Mouse (Mus musculus): ENCODE measurements around the gene Tnni1. TPM values are rescaled to one million over a fixed set of nuclear protein-coding genes. Genes with fewer than 3 reads are reported as not detected.

Tnni1 gene
- polyA plus RNA-seq, 1 experiment from 2014 or later, result 15.6 TPM

DNA sequence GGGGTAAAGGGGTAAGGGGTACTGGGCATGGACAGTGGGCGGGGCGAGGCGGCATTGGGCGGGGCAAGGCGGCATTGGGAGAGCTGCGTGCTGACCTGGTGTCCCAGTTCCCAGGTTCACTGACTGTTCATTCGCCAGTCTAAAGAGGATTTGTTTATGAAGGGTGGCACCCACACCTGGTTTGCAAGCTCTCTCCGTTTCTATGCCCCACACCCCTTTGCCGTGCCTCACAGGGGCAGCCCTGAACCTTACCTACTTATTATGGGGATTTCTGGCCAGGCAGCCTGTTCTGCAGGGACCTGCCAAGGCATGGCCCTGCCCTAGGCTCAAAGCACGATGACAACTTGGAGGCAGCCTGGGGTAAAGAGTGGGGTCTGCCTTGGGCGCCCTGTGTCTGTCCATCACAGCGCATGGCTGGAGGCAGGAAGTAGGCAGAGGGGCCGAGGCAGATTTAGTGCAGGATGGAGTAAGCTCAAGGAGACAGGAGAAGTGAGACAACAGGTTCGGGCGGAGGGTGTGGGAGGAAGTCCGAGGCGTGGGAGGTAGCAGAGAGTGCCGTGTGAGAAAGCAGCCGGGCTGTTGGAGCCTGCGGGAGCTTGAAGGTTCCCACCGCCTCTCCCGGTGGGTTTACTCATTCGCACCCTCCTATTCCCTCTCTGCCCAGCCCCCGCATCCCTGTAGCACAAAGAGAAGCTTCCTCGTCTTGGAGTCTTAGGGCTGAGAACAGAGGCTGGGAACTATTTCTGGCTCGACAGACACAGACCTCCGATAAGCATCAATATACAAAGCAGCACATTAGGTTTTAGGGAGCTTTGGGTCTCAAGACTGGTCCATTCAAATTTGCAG is 14.4 kb downstream of the Tnni1 start:
- no peaks in the 10 kb centered on the region for H3K9me3 ChIP-seq (replicated peaks; ENCODE audit: control insufficient read depth, low read length)
- H3K4me1 ChIP-seq (ENCODE audit: control insufficient read depth, low read depth, low read length), result peaks cover 8% of the 10 kb centered on the region
- peak overlapping the region; percentile 64; the same call in 1 of the 2 replicates for H3K4me2 ChIP-seq (ENCODE audit: low read depth, low read length)
- WGBS (ENCODE audit: insufficient replicate concordance), result 12% methylated on average over 27 of the region's 27 CpGs
- peaks cover 21% of the 10 kb centered on the region for H3K27me3 ChIP-seq (ENCODE audit: control insufficient read depth, insufficient read depth, low read depth, low read length)
- H3K4me3 ChIP-seq (ENCODE audit: low read depth, low read length), result peak overlapping the region; percentile 22
- H3K27ac ChIP-seq (ENCODE audit: low read length), result no peak overlapping the region
- no peak overlapping the region for H3K9ac ChIP-seq (ENCODE audit: low read depth, low read length)
- H3K36me3 ChIP-seq (ENCODE audit: control insufficient read depth, insufficient read depth), result no peaks in the 10 kb centered on the region
- no peak for ATAC-seq (ENCODE audit: low read depth)

DNA sequence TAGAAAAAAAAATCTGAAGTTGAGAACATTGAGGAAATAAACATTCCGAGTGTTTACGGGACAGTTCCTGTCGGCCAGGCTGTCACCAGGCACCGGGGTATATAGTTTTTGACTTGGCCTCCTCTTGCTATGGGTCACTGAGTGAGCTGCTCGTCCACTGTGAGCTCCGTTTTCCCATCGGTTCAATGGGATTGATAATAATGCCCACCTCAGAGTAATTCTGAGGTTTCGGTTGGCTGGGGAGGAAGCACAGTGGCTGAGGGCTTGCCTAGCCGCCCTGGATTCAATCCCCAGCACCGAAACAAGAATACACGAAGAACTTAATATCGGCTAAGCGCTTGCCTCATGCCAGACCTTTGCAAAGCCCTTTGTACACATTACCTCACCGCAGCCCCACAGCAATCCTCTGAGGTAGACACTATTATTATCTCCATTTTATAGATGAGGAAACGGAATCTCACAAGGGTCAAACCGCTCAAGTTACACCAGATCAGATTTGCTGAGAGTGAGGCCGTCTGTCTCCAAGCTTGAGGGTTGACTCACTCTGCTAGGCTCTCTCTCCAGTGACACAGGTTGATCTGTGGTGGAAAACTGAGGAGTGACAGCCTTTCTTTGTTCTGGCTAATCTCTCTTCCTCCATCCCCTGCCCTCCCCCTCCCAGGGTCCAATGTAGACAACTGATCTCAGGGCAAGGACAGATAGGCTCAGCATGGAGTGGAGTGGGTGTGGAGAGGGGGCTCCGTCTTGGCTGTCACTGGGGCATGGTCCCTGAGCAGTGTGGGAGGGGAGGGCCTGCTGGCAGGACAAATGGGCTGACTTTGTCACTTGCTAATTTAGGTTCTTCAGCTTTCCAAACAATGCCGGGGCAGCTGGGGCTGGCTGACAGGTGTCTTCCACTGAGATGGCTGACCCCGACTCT is 15.2 kb downstream of the Tnni1 start:
- peaks cover 21% of the 10 kb centered on the region for H3K27me3 ChIP-seq (ENCODE audit: control insufficient read depth, insufficient read depth, low read depth, low read length)
- H3K4me1 ChIP-seq (ENCODE audit: control insufficient read depth, low read depth, low read length), result peaks cover 4% of the 10 kb centered on the region
- H3K27ac ChIP-seq (ENCODE audit: low read length), result no peak overlapping the region
- H3K36me3 ChIP-seq (ENCODE audit: control insufficient read depth, insufficient read depth), result no peaks in the 10 kb centered on the region
- H3K9me3 ChIP-seq (replicated peaks; ENCODE audit: control insufficient read depth, low read length), result no peaks in the 10 kb centered on the region
- H3K9ac ChIP-seq (ENCODE audit: low read depth, low read length), result no peak overlapping the region
- H3K4me3 ChIP-seq (ENCODE audit: low read depth, low read length), result peak overlapping the region; percentile 22; the same call in 1 of the 2 replicates
- ATAC-seq (ENCODE audit: low read depth), result no peak
- 14% methylated on average over 20 of the region's 20 CpGs for WGBS (ENCODE audit: insufficient replicate concordance)
- H3K4me2 ChIP-seq (ENCODE audit: low read depth, low read length), result peak overlapping the region; percentile 64; the same call in 1 of the 2 replicates

DNA sequence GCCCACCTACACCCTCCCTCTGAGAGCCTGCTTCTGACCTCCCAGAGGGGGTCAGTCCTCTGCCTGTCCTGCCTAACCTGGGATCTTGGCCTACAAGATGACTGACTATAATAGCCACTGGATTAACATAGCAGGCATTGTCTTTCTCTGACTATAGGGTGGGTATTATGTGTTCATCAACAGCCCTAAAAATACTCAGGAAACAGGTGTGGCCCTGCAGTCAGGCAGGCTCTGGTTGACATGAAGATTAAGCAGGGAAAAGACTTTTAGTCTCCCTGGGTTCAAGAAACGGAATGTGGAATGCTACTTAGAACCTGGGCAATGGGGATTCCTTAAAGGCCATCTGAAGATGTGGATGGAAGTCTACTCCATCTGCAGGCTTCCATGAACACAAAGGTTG is 19.3 kb downstream of the Tnni1 start:
- H3K36me3 ChIP-seq (ENCODE audit: control insufficient read depth, insufficient read depth), result no peaks in the 10 kb centered on the region
- no peak overlapping the region for H3K9ac ChIP-seq (ENCODE audit: low read depth, low read length)
- H3K9me3 ChIP-seq (replicated peaks; ENCODE audit: control insufficient read depth, low read length), result no peaks in the 10 kb centered on the region
- WGBS (ENCODE audit: insufficient replicate concordance), result 50% methylated on average over 1 of the region's 1 CpGs
- H3K4me2 ChIP-seq (ENCODE audit: low read depth, low read length), result no peak overlapping the region
- H3K27me3 ChIP-seq (ENCODE audit: control insufficient read depth, insufficient read depth, low read depth, low read length), result peaks cover 17% of the 10 kb centered on the region
- no peak overlapping the region for H3K27ac ChIP-seq (ENCODE audit: low read length)
- H3K4me1 ChIP-seq (ENCODE audit: control insufficient read depth, low read depth, low read length), result peaks cover 8% of the 10 kb centered on the region
- ATAC-seq (ENCODE audit: low read depth), result no peak
- H3K4me3 ChIP-seq (ENCODE audit: low read depth, low read length), result no peak overlapping the region

DNA sequence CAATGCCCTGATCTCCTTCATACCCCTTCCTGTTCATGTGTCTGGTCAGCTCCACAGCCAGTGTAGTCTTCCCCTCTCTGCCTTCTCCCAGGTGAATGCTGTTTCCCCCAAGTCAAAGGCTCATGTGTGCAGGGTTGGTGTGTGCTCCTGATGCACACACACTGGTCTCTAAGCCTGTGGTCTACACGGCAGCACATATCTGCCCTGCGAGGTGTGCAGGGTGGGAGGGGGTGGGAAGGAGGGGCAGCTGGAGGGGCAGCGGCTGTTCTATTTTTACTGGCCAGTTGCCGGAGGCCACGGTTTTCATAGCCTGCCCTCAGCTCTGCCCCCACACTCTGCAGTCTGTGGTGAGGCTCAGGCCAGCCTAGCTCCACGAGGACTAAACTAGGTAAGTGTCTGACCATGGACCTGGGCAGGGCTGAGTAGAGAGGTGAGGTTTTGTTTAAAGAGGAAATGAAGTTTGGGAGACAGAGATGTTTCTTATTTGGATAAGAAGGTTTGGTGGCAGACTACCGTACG is 19.9 kb downstream of the Tnni1 start:
- 29% methylated on average over 8 of the region's 8 CpGs for WGBS (ENCODE audit: insufficient replicate concordance)
- no peak for ATAC-seq (ENCODE audit: low read depth)
- Histone ChIP-seq H3K9ac (ENCODE audit: low read depth, low read length) (no peak overlapping the region), H3K4me1 (ENCODE audit: control insufficient read depth, low read depth, low read length) (peaks cover 6% of the 10 kb centered on the region), H3K36me3 (ENCODE audit: control insufficient read depth, insufficient read depth) (no peaks in the 10 kb centered on the region), H3K4me2 (ENCODE audit: low read depth, low read length) (no peak overlapping the region), H3K4me3 (ENCODE audit: low read depth, low read length) (no peak overlapping the region), H3K27me3 (ENCODE audit: control insufficient read depth, insufficient read depth, low read depth, low read length) (peaks cover 10% of the 10 kb centered on the region), H3K9me3 (replicated peaks; ENCODE audit: control insufficient read depth, low read length) (no peaks in the 10 kb centered on the region), H3K27ac (ENCODE audit: low read length) (no peak overlapping the region)

DNA sequence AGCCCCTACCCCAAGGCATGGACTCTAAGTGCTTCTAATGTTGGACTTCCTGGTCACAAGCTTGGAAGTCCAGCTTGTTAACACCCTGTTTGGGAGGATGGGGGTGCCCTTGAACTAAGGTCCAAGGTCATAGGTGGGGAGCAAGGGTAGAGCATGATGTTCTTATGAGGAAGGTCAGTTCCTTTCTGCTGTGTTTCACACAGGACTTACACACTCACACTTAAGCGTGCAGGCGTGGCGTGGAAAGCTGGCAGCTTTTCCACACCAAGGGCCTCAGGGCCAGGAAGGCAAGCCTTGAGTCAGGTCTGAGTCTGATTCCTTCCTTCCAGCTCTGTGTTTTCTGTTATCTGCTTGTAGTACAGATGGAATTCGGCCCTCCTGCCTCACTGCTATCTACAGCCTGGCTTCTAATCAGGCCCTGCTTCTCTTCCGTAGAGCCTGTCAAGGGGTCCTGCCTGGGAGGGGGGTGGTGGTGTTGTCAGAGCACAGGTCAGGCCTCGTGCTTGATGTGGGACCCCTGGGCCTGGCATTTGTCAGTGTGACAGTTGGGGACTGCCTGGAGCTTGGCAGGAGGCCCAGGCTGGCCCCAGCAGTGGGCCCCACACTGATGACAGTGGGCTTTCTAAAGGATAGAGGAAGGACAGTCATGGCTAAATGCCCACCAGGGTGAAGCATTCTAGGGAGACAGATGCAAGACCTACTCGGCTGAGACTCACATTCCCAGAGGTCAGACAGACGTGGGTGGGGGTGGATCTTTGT is 21.1 kb downstream of the Tnni1 start:
- Histone ChIP-seq H3K9ac (ENCODE audit: low read depth, low read length) (no peak overlapping the region), H3K36me3 (ENCODE audit: control insufficient read depth, insufficient read depth) (no peaks in the 10 kb centered on the region), H3K4me2 (ENCODE audit: low read depth, low read length) (no peak overlapping the region), H3K9me3 (replicated peaks; ENCODE audit: control insufficient read depth, low read length) (no peaks in the 10 kb centered on the region), H3K4me3 (ENCODE audit: low read depth, low read length) (no peak overlapping the region), H3K27me3 (ENCODE audit: control insufficient read depth, insufficient read depth, low read depth, low read length) (no peaks in the 10 kb centered on the region), H3K4me1 (ENCODE audit: control insufficient read depth, low read depth, low read length) (peaks cover 6% of the 10 kb centered on the region; the same call in 1 of the 2 replicates), H3K27ac (ENCODE audit: low read length) (no peak overlapping the region)
- 28% methylated on average over 8 of the region's 8 CpGs for WGBS (ENCODE audit: insufficient replicate concordance)
- ATAC-seq (ENCODE audit: low read depth), result no peak

DNA sequence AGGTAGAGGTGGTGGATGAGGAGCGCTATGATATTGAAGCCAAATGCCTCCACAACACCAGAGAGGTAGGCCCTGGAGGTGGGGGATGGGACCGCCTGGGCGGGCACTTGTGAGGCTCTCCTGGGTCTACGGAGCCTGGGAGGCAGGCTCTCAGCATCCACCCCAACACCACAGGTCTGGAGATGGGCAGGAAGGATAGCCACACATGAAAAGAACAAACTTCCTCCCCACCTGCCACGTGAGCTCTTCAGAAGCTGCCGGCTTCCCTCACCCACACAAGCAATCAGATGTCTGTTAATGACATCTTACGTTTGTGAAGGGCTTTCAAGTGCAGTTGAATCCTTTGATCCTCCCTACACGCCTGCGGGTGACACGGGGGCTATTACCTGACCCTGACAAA is 28.3 kb downstream of the Tnni1 start:
- H3K9ac ChIP-seq (ENCODE audit: low read depth, low read length), result no peak overlapping the region
- H3K4me1 ChIP-seq (ENCODE audit: control insufficient read depth, low read depth, low read length), result no peaks in the 10 kb centered on the region
- H3K27me3 ChIP-seq (ENCODE audit: control insufficient read depth, insufficient read depth, low read depth, low read length), result no peaks in the 10 kb centered on the region
- H3K36me3 ChIP-seq (ENCODE audit: control insufficient read depth, insufficient read depth), result no peaks in the 10 kb centered on the region
- H3K4me3 ChIP-seq (ENCODE audit: low read depth, low read length), result no peak overlapping the region
- H3K9me3 ChIP-seq (replicated peaks; ENCODE audit: control insufficient read depth, low read length), result no peaks in the 10 kb centered on the region
- no peak overlapping the region for H3K27ac ChIP-seq (ENCODE audit: low read length)
- H3K4me2 ChIP-seq (ENCODE audit: low read depth, low read length), result no peak overlapping the region
- 44% methylated on average over 10 of the region's 10 CpGs for WGBS (ENCODE audit: insufficient replicate concordance)
- no peak for ATAC-seq (ENCODE audit: low read depth)

DNA sequence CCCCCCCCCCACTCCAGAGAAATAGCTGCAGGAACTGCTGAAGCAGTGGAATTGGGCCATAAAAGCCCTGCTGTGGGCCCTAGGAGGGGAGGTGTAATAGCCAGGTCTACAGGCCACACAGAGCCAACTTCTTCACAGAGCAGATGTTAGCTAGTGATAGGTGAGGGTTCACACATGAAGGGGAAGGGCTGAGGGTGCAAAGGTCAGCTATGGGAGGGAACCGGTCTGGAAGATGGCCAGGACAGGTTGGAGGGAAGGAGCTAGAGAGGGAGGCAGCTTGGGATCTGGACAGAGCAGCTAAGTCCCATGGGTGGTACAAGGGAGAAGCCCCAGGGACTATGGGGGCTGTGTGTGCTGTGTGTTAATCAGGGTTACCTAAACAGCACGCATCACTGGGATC is 30.9 kb downstream of the Tnni1 start:
- H3K27ac ChIP-seq (ENCODE audit: low read length), result no peak overlapping the region
- no peaks in the 10 kb centered on the region for H3K36me3 ChIP-seq (ENCODE audit: control insufficient read depth, insufficient read depth)
- no peak overlapping the region for H3K4me2 ChIP-seq (ENCODE audit: low read depth, low read length)
- 54% methylated on average over 2 of the region's 2 CpGs for WGBS (ENCODE audit: insufficient replicate concordance)
- ATAC-seq (ENCODE audit: low read depth), result no peak
- no peak overlapping the region for H3K4me3 ChIP-seq (ENCODE audit: low read depth, low read length)
- no peak overlapping the region for H3K9ac ChIP-seq (ENCODE audit: low read depth, low read length)
- no peaks in the 10 kb centered on the region for H3K4me1 ChIP-seq (ENCODE audit: control insufficient read depth, low read depth, low read length)
- H3K9me3 ChIP-seq (replicated peaks; ENCODE audit: control insufficient read depth, low read length), result no peaks in the 10 kb centered on the region
- H3K27me3 ChIP-seq (ENCODE audit: control insufficient read depth, insufficient read depth, low read depth, low read length), result no peaks in the 10 kb centered on the region; the same call in 1 of the 2 replicates

DNA sequence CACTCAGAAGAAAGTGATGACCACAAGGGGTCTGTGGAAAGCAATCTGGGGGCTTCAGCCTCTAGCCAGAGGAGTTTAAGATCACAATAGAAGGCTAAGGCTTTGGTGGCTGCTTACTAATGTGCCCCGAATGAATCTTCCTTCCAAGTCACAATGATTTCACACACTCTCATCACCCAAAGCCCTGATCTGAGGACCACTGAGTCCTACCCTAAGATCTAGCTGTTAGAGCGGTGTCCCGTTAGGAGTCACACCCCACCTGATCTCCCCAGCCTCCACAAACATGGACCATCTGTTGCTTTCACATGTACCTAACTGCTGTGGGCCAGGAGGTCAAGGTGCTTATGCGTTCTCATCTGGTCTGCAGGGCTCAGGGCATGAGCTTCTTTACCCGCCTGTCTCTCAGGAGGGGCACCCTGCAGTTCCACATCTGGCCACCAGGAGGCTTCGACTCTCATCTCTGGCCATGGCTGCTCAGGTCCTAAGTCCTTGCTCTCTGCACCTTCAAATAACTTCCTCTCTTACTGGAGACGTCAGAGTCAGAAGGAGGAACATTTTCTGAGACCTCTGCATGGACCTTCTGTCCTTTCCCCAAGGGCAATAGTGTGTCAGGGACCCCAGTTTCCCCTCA is 31.9 kb downstream of the Tnni1 start:
- peaks cover 3% of the 10 kb centered on the region for H3K27me3 ChIP-seq (ENCODE audit: control insufficient read depth, insufficient read depth, low read depth, low read length)
- H3K4me2 ChIP-seq (ENCODE audit: low read depth, low read length), result no peak overlapping the region
- no peaks in the 10 kb centered on the region for H3K4me1 ChIP-seq (ENCODE audit: control insufficient read depth, low read depth, low read length)
- 28% methylated on average over 7 of the region's 7 CpGs for WGBS (ENCODE audit: insufficient replicate concordance)
- H3K9me3 ChIP-seq (replicated peaks; ENCODE audit: control insufficient read depth, low read length), result no peaks in the 10 kb centered on the region
- H3K4me3 ChIP-seq (ENCODE audit: low read depth, low read length), result no peak overlapping the region
- no peak overlapping the region for H3K27ac ChIP-seq (ENCODE audit: low read length)
- H3K9ac ChIP-seq (ENCODE audit: low read depth, low read length), result no peak overlapping the region
- ATAC-seq (ENCODE audit: low read depth), result no peak
- H3K36me3 ChIP-seq (ENCODE audit: control insufficient read depth, insufficient read depth), result no peaks in the 10 kb centered on the region
